Mouse (Mus musculus) cerebellum, postnatal 36 days (tissue): ENCODE data around the gene Osgepl1.
"Not testable (repeated sequence)": the region's sequence is repeated elsewhere in the genome, so short reads cannot be mapped to it uniquely, and the experiment has no call there.

Experiments used
- DNase-seq, 2 experiments: peaks; one replicate each; pipeline ENCODE4 v3.0.0; 2021 to 2022; ENCODE audit warnings: mixed read lengths in 2 of 2

Gene Osgepl1

DNA sequence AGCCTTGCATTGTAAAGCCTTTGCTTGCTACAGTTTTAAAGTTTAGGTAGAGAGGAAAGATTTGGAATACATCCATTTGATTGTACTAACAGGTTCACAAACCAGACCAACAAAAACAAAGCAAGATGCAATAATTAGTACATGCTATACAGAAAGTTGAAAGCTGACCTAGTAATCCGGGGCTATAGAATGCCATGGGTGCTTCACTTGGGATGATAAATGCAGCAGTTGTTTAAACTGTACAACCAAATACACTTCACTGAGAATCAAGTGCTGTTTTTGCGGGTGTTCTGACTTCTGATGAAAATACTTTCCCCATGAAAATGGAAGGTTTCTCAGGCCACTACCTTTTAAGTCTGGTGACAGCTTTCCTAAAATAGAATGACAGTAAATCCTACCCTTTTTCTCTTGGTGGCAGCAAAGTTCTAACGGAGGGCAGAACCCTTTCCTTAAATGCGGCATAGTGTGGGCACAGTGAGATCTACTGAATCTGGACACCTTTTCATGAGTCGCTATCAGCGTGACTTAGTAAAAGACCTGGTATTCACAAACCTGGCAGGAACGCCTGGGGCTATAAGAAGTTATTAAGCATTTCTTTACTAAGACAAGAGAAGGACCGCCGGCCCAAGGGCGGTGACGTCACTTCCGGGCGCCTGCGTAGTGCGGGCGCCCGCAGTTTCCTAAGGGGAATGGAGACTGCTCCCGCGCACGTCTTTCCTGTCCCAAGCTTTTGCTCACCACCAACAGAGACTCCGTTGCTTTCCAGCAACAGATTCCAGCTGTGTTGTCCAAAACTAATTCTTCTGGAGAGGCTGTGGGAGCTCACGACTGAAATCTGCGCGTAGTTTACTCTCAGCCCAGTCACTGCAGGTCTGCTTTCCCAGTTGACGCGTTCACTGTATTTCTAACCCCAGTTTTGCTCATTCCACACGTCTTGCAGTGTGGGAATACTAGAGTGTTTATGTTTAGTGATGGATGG lies at the start of gene Osgepl1:
Gene Osgepl1 (plus strand): TSS at position 636 of the 979 bp plus-strand sequence.
- peak; percentile 86 to 90 for DNase-seq

DNA sequence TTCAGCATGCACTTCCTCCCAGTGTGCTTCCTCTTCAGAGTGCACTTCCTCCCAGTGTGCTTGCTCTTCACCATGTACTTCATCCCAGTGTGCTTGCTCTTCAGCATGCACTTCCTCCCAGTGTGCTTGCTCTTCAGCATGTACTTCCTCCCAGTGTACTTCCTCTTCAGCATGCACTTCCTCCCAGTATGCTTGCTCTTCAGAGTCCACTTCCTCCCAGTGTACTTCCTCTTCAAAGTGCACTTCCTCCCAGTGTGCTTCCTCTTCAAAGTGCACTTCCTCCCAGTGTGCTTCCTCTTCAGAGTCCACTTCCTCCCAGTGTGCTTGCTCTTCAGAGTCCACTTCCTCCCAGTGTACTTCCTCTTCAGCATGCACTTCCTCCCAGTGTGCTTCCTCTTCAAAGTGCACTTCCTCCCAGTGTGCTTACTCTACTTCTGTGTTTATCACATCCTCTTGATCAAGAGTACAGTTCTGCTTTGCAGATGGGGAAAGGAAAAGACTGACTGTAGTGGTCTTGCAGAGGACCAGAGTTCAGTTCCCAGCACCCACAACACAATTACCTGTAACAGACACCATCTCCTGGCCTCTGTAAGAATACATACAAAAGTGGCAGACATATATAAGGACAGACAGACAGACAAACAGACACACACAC lies 48.3 kb upstream of the Osgepl1 start:
- DNase-seq: not testable (repeated sequence)

DNA sequence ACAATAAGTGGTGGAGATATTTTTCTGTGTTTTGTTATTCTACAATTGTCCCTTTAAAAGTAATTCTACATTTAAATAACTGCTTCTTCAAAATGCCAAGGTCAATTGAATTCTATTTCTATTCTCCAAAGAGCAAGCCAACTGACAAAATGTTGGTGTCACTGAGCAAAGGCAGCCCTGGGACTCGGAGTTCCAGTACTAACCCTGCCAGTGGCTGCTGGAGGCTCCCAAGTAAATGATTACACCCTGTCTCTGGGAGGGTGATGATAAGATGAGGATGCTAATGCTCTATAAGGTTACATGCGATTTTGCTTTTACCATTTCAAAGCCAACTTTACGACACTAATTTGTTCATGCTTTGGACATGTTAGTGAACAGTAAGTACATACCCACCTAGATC lies 43.5 kb upstream of the Osgepl1 start:
- DNase-seq: no peak

DNA sequence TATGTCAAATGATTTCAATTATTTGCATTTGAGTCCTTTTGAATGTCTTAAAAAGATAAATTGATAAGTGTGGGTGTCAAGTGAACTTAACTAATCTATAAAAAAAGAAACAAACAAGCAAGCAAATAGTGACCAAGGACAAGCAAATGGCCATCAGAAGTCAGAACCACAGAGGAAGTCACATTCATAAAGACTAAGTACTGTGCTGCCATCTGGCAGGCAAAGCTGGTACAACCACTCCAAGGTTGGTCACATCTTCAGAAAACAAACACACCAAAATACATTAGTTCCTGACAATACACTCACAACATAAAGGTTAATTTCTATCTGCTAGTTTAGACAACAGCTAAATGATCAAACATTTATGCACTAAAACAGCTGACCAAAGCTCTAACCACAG lies 40.8 kb upstream of the Osgepl1 start:
- peak; percentile 67 to 74 for DNase-seq

- DNase-seq: no peak
These were observed 22.2 kb upstream of the Osgepl1 start for GRCm38 (mm10) chr1:53291197-53291596.

DNA sequence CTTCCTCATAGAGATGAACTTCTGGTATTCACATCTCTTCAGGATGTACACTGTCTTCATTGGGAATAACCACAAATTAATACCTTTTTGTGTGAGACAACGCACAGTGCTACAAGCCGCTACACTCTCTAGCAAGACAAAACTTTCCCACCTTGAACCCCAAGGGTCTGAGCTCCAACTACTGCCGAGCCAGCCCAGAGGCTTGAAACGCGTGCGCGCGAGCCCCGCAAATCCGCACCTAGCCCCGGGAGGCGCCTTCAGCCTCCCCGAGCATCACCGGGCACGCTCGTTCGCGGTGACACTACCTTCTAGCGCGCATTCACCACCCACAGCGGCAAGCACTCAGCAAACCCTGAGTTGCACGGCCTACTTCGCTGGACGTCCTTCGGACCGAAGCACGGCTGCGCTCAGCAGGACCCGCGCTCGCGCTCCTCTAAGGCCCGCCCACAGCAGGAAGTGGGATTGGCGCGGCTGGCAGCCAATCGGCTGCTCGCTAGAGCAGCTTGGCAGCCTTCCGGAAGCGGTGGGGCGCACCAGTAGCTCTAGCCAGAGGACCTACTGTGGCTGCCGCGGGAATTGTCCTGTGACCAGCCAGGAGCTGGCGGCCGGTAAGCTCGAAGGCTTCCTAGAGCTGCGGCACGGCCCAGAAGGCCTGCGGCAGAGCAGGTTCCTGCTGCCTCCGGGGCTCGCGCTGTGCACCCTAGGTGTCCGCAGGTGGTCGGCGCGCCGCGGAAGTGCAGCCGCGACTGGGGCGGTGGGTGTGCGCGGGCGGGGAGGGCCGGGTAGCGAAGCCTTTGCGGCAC lies 16.6 kb upstream of the Osgepl1 start, which contains the start of the genes Pms1, Ormdl1 and Gm28778:
Gene Pms1 (minus strand): TSS at position 438 of the 803 bp plus-strand sequence.
Gene Ormdl1 (plus strand): TSS at position 515 of the 803 bp plus-strand sequence.
Gene Gm28778 (plus strand): TSS at position 531 of the 803 bp plus-strand sequence.
- peak; percentile 96 to 97 for DNase-seq

- no peak for DNase-seq
These were observed 12.9 kb upstream of the Osgepl1 start for GRCm38 (mm10) chr1:53300506-53300905.

- no peak for DNase-seq
These were observed 8.4 kb downstream of the Osgepl1 start for GRCm38 (mm10) chr1:53321662-53322344.

DNA sequence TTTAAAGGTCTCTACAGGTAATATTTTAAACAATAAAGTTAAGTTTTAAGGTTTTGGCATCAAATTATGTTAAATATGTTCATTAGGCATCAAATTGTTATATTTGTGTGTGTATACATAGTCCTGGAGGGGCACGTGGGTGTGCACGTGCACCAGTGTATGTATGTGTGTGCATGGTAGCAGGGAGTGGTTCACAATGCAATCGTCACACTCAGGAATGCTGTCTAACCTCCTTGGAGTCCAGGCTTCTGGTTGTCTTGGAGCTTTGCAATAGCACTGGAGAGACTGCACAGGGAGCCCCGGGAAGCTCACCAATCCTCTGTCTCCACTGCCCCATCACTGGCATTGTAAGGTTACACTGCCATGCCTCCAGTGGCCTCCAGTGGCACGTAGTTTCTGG lies 9.8 kb downstream of the Osgepl1 start:
- DNase-seq: no peak

GRCm38 (mm10) chr1:53324277-53324676 lies 10.9 kb downstream of the Osgepl1 start:
- DNase-seq: no peak

DNA sequence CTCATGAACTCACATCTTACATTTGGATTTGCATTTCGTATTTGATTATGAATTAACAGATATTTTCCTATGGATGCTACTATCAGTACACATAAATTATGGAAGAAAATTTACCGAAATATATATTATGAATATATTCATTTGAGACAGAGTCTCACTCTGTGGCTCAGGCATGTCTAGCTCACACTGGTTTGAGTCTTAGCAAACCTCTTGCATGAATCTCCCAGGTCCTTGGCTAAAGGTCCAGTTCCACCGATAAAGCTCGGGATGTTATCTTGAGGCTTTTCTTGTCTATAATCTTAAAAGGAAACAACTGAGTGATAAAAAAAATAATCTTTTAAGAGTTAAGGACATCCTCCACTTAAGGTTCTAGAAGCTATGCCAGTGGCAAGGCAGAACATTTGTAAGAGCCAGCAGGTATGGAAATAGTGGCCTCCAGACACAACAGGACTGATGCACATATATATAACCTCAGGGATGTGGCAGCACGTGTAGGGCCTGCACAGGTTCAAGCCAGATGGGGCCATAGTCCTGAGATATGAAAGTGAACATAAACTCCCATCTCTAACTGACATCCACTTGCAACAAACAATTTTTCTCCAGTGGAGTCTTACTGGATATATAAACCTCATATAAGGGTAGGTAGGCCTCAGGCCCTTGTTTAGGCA lies 11.5 kb downstream of the Osgepl1 start:
- no peak for DNase-seq

DNA sequence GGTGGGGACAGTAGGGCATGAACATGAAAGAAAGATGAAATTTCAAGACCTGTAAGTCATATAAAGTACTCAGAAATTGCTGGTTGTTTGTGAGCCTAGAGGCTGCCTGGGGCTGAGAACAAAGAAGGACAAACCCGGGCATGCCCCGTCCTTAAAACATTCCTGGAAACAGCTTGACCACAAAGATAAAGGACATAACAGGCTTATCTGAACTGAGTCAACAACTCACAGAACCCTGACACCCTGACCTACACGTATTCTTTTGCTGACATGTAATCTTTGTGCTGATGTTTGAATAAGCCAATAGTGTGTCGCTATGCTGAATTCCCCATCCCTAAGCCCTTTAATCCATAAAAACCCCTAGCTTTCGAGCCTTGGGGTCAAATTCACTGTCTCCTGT lies 20.1 kb downstream of the Osgepl1 start:
- DNase-seq: not testable (repeated sequence)

DNA sequence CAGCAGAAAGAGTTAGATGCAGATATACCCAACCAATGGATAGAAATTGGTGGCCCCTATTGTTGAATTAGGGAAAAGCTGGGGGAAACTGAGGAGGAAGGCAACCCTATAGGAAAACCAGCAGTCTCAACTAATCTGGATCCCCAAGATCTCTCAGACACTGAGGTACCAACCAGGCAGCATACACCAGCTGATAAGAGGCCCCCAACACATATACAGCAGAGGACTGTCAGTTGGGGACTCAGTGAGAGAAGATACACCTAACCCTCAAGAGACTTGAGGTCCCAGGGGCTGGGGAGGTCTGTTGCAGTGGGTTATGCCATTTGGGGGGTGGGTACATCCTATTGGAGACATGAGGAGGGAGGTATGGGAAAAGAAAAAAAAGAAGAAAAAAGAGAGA lies 22.0 kb downstream of the Osgepl1 start:
- DNase-seq: no peak

DNA sequence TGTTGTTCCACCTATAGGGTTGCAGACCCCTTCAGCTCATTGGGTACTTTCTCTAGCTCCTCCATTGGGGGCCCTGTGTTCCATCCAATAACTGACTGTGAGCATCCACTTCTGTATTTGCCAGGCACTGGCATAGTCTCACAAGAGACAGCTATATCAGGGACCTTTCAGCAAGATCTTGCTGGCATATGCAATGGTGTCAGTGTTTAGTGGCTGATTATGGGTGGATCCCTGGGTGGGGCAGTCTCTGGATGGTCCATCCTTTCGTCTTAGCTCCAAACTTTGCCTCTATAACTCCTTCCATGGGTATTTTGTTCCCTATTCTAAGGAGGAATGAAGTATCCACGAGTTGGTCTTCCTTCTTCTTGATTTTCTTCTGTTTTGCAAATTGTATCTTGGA lies 24.0 kb downstream of the Osgepl1 start:
- DNase-seq: not testable (repeated sequence)

- no peak for DNase-seq
These were observed 27.6 kb downstream of the Osgepl1 start for GRCm38 (mm10) chr1:53341071-53341470.

GRCm38 (mm10) chr1:53352327-53353261 lies 39.2 kb downstream of the Osgepl1 start, which contains the start of the genes Asdurf, Gm28551 and Asnsd1:
Gene Asdurf (minus strand): TSS chr1:53352619.
Gene Gm28551 (minus strand): TSS chr1:53352667.
Gene Asnsd1 (minus strand): TSS chr1:53352752.
- DNase-seq: peak; percentile 96

DNA sequence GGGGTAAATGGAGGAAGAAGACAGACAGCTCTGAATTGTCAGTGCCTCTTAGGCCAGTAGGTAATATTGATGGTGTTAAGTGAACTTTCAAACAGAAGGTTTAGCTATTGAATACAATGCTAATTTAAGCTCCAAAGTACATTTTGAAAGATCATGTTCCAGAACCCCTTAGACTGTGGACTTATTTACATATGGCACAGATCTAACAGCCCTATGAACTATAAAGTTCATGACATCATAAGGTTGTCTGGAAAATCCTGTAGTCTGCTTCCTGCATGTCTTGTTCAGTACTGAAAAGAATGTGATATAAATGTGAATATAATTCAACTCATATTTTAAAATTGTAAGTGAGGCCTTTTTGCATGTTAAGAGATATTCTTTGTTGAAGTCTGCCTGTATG lies 45.6 kb downstream of the Osgepl1 start:
- no peak for DNase-seq
